Mouse (Mus musculus) gastrocnemius, postnatal 36 days (tissue): ENCODE measurements around the gene Kcna5. TPM values are rescaled to one million over a fixed set of nuclear protein-coding genes. Genes with fewer than 3 reads are reported as not detected.

Experiments
- DNase-seq, 2 experiments: peaks; one replicate each; pipeline ENCODE4 v3.0.0; 2022
- intact Hi-C: fragments of 180-260 bp; cut with DNase I; formaldehyde crosslinking; loops from one replicate; pipeline ENCODE4 v1.15.1; 2025
- long read RNA-seq, 2 experiments: library from polyadenylated mRNA; stranded (forward); transcript quantifications; one replicate each; pipeline ENCODE4 v2.0.0; 2021
- total RNA-seq, 2 experiments: library from RNA; stranded (reverse); gene quantifications; 2 replicates each; pipeline ENCODE4 v1.2.3; 2021

The Kcna5 gene
- total RNA-seq = 1 to 10 TPM; 3.7 to 4.3 TPM
- long read RNA-seq, experiment 1, partial matches to known transcripts = 0 of 3 reads
- long read RNA-seq, experiment 1, other reads (novel, unspliced or antisense) = 1 of 3 reads
- long read RNA-seq, experiment 2, transcript Kcna5-201 (1 exons, 2,862 nt) = major isoform, 9 of 9 reads
- long read RNA-seq, experiment 2, partial matches to known transcripts = 0 of 9 reads
- long read RNA-seq, experiment 2, other reads (novel, unspliced or antisense) = 0 of 9 reads

DNA sequence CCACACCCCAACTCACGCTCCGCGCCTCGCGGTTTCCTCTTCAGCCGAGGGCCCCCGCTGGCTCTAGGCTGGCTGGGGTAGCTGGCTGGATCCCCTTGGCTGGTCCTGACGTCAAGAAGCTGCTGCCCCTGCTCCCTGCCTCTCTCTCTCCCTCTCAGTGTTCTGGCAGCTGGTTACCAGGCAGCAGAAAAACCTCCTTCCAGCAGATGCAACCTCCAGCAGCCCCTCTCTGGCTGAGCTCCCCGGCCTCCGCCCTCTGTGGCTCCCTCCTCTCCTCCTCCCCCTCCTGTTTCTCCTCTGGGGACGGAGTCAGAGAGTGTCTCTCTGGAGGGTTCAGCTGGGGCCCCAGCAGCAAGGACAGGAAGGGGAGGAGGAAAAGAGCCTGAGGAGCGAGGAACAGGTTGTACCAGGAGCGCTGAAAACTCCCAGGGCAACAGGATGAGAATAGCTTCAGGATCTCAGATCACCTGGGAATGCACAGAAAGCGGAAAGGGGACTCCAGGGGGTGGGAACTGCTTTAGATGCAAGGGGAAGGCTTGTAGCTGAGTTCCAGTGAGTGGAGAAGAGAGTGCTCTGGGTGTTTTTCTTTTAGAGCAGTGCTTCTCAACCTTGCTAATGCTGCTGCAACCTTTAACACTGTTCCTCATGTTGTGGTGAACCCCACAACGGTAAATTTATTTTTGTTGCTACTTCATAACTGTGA lies at the start of gene Kcna5:
TSS of gene Kcna5 (minus strand) at position 205 of the 703 bp plus-strand sequence.
- intact Hi-C loops = no loop called here

GRCm38 (mm10) chr6:126583075-126583474 lies 47.9 kb upstream of the Kcna5 start:
- intact Hi-C loops = no loop called here
- no peak for DNase-seq

More for the DNA sequence above, at the start of gene Kcna5:
- DNase-seq = peak; percentile 16 to 39

DNA sequence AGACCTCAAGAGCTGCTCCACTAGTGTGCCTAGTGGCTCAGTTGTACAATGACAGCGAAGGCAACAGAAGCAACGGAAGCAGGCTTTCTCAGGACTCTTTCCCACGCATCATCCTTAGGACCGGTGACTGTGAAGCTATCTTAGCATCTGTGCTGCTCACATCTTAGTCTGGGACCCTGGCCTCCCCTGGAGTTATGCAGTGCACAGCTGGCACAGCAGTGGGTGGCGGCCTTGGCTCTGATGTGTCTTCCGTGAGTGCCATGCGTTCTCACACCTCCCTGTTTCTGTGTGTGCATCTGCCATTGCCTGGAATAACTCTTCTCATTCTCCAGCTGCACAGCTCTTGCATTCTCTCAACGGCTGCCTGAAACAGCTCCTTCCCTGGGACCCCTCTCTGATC lies 46.4 kb upstream of the Kcna5 start:
- no peak for DNase-seq
- intact Hi-C loops = no loop called here

DNA sequence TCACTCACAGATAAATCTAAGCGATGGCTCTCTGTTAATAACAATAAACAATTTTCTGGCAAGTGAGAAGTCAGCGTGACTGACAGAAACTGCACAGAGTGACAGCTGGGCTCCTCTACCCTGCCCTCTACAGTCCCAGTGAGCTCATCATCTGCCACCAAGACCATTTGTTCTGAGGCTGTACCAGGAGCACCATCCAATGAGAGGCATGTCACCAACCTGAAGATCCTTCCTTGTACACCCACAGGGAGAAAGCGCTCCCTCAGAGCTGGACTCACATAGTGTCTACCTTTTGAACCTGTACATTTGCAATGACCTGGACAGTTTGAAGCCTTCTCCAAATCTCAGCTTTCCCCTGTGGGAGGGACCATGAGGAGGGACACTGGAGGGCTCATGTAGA lies 45.4 kb upstream of the Kcna5 start:
- intact Hi-C loops = no loop called here
- no peak for DNase-seq

GRCm38 (mm10) chr6:126577415-126577814 lies 42.2 kb upstream of the Kcna5 start:
- DNase-seq = no peak
- intact Hi-C loops = no loop called here

DNA sequence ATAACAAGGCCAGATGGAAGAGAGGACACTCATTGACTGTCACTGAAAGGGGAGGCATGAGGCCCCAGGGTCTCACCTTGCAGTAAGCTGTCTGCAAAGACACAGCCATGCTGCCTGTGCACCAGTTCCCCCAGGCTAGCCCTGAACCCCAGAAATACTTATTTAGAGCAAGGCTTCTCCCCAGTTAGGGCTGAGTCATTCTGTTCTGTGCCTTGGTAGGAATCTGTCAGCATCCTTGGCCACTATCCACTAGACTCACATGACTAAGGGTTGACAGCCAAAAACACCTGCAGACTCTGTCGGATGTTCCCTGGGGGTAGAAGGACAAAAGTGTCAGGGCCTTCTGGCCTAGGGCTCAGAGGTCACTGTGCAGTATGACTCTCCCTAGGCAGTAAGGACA lies 41.4 kb upstream of the Kcna5 start:
- intact Hi-C loops = no loop called here
- no peak for DNase-seq

GRCm38 (mm10) chr6:126574778-126575177 lies 39.6 kb upstream of the Kcna5 start:
- DNase-seq = no peak
- intact Hi-C loops = no loop called here

- DNase-seq = no peak
- intact Hi-C loops = no loop called here
Measured at GRCm38 (mm10) chr6:126573021-126573420, 37.8 kb upstream of the Kcna5 start.

DNA sequence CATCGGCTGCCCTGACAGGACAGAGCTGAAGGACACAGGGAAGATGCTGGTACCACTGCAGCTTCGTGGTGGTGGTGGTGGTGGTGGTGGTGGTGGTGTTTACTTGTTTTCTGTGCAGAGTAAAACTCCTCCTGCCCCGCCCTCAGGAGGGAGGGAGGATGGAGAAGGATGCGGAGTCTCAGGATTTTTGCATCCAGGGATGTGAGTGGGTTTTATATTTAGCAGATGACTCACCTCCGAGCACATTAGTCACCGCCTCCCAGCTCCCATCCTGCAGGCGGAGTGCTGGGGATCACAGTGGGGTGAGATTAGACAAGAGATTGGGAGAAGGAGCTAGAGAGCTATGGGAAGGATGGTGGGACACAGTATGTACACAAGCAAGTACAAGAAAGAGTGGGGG lies 34.6 kb upstream of the Kcna5 start:
- DNase-seq = no peak
- intact Hi-C loops = no loop called here

DNA sequence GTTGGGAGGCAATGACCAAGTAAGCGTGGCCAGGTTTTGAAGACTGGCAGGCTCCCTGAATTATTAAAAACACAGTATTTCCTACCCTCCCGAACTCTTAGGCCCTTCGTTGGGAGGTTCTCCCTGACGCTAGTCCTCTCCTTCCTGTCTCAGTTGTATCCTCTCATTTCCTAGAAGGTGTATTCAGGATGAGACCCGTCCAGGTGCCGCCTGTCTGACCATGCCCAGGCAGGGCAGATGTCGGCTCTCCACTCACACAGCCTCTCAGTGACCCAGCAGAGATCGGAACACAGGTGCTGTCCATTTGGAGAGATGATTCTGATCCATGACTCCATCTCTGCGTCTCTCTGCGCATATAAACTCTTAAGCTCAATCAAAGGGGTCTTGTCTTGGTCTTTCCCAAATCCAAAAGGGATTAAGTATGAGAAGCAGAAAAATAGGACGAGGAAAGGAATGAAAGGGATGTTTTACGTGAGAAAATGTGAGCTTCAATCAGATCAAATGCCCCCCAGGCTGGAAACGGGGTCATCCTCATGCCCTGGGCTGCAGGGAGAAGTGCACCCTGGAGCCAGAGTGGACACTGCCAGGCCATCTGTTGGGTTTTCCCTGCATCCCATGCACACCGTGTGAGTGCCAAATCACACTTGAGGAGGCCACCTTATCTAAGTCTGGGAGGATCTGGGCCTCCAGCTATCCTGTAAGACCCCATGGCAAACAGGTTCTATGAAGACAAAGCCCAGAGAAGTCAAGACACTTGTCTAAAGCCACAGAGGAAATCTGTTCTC lies 33.0 kb upstream of the Kcna5 start:
- DNase-seq = no peak
- intact Hi-C loops = no loop called here

DNA sequence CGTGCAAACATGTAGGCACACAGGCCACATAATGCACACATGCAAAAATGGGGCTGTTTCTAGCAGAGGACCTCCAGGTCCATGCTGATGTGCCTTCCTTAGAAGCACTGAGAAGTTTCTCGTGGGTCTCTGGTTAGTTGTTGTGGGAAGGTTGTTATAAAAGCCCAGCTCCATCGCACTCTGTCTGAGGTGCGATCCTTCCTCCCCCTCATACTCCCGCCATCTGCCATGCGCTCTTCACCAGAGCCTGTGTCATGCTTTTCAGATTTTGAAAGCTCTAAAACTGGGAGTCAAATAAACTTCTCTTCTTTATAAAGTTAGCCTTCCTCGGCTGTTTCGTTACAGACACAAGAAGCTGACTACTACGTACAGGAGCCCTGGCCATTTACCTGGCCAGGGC lies 32.1 kb upstream of the Kcna5 start:
- no peak for DNase-seq
- intact Hi-C loops = no loop called here

GRCm38 (mm10) chr6:126564376-126564775 lies 29.2 kb upstream of the Kcna5 start:
- intact Hi-C loops = loop anchor here (2.0 kb wide), 1 partner anchor 138 kb away; no protein-coding TSS in a partner anchor
- no peak for DNase-seq

DNA sequence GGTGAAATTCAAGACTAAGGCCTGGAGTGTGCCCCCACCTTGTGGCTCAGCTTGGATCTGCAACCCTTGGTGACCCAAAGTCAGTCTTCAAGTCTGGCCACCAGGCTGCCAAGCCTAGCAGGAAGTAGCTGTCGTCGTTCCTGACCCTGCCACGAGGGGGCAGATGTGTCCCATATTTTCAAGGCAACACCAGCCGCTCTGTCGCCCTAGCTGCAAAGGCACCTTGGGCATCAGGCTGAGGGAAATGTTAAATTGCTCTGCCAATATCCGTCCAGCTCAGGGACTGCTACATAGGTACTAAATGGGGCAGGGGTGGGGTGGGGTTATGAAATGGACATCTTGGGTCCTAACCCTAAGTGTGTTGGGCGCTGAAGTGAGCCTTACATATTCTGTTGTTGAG lies 28.7 kb upstream of the Kcna5 start:
- DNase-seq = peak; percentile 59 to 68
- intact Hi-C loops = loop anchor here (2.0 kb wide), 1 partner anchor 139 kb away; no protein-coding TSS in a partner anchor

DNA sequence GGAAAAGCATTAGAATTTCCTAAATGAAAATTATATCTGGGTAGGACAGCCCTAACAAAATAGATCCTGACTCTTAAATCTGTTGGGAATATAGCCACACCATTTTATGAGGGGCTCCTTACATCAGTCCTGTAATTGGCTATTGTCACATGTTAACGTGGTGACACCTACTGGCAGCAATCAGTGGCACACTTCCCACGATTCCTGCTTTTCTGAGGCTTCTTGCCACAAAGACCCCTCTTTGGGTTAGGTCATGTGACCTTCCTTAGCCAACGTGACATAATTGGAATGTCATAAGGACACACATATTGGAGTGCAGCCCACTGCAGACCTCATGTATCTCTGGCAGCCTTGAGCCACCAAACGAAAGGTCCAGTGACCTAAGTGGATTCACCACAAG lies 26.5 kb upstream of the Kcna5 start:
- intact Hi-C loops = no loop called here
- DNase-seq = no peak

DNA sequence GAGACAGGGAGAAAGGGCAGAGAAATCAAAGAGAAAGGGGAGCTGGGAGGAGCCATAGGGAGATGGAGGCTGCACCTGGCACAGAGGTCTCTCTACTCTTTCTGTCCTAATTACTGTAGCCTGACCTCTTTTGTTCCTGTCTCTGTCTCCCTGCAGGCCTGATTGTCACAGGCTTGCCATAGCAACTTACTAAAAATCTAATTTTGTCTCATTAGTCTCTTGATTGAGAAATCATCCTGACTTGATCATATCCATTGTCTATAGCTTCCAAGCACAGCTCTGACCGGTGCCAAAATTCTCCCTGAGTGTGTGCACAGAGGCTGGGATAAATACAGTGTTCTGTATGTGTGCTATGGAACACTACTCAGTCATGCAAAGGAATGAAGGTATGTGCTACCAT lies 25.5 kb upstream of the Kcna5 start:
- no peak for DNase-seq
- intact Hi-C loops = no loop called here

- DNase-seq = no peak
- intact Hi-C loops = no loop called here
Measured at GRCm38 (mm10) chr6:126560036-126560435, 24.8 kb upstream of the Kcna5 start.

DNA sequence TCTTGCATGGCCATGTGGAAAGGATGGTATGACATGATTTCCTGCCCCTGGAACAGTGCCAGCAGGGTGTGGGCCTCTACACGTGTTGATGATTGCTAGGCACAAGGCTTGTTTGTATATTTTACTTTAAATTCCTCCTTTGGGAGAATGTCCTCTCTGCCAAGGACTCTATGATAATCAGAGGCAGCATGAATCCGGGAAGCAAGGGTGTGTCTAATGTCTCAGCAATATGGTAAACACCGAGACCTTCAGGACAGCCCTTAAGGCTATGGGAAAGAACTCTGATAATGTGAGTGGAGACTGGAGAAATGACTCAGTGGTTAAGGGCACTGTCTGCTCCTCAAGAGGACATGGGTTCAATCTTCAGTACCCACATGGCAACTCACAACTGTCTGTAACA lies 23.1 kb upstream of the Kcna5 start:
- DNase-seq = no peak
- intact Hi-C loops = no loop called here

DNA sequence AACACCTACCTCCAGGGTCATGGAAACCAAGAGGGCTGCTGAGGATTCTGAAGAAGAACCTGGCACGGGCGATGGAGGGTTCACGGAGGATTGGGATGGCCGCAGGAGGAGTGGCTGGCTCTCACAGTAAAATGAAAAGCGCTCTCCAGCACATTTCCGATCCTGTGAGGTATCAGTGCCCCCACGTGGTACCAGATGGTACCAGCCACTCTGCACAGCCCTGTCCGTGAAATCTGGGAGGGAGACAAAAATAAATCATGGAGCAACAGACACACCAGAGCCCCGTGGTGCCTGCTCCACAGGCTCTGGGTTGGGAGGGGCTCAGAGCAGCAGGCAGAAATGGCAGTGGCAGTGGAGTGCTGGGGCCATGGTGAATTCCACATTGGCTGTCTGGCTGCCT lies 18.6 kb upstream of the Kcna5 start:
- intact Hi-C loops = no loop called here
- DNase-seq = no peak

DNA sequence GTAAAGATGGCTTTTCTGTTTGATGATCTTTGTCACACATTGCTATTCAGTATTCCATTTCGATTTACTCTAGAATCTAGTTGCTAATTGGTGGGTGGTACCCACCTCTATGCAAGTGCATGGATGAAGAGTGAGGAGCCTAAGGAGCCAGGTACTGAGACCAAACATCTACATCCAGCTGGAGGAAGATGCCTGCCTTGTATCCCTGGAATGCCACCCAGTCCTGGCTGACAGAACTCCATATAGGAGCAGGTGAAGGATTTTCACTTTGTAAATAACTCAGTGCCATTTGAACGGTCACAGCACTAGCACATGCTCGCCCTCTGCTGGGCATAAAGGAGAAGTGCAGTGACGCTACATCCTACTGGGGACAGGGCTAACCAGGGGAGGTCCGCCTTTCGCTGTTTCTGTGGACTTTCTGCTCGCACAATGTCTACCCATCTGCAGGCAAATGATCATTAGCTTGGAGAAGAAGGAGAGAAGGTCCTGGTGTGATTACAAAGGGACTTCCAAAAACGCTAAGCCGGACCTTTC lies 16.7 kb upstream of the Kcna5 start:
- DNase-seq = no peak

DNA sequence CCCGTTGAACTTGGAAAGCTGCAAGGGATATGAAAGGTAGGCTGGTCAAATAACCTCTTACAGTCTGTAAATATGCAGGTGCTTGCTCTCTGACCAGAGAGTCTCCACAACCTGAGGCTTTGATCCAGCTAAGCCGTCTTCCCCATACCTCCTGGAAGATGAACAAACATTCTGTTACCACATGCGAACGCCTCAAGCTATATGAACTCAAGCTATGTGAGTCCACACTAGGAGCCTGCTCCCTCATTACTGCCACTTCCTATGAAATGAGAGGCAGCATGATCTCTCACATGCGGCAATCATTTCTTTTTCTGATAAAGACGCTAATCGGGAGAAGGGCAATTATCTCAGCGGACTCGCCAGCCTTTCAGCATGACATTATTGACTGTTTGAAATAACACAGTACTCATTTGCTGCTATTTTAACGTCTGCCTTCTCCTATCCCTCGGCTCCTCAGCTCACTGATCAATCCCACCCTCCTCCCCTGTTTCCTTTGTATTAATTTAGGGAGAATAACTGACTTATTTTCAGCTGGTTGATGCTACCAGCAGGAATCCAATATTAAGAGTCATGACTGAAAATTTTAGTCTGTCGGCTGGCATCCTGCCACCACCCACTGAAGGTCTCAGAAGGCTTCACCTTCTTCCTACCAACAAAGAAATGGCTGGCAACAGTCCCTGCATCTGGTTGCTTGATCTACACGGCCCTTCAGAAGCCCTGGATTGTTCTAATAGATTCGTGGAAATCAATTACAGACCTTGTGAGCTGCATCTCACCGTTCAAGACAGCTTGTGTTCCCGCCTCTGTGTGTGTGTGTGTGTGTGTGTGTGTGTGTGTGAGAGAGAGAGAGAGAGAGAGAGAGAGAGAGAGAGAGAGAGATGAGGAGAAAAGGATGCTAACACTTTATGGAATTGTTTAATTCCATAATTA lies 9.2 kb upstream of the Kcna5 start:
- DNase-seq = no peak
- intact Hi-C loops = no loop called here

More for the DNA sequence above, 16.7 kb upstream of the Kcna5 start:
- intact Hi-C loops = loop anchor here (2.0 kb wide), 1 partner anchor 51 kb away; no protein-coding TSS in a partner anchor
